Mouse (Mus musculus) CH12.LX (cell line): ENCODE measurements around the gene Nol4l. TPM values are rescaled to one million over a fixed set of nuclear protein-coding genes. Genes with fewer than 3 reads are reported as not detected.

ENCODE experiments used
- DNase-seq: peaks from one replicate; pipeline ENCODE4 v3.0.0-alpha.2; 2013; ENCODE audit errors: extremely low read depth
- H3K27ac ChIP-seq: 2 replicates; pipeline ENCODE4 v1.5.1; 2012; ENCODE audit warnings: low read depth, mild to moderate bottlenecking, control low read depth, moderate library complexity; ENCODE audit not compliant: insufficient read depth
- H3K27me3 ChIP-seq: replicated peaks from 2 replicates; pipeline ENCODE3; 2012; ENCODE audit warnings: inconsistent platforms
- H3K36me3 ChIP-seq, 2 experiments: replicated peaks in 1 of 2; 2 replicates each; pipeline versions ENCODE3 to v1.6.1; 2012; ENCODE audit warnings: inconsistent platforms in 1 of 2, low read length in 1 of 2, mild to moderate bottlenecking in 1 of 2, mixed read lengths in 1 of 2, moderate library complexity in 1 of 2; ENCODE audit not compliant: control insufficient read depth in 1 of 2, insufficient read depth in 1 of 2
- H3K4me1 ChIP-seq, 2 experiments: 2 replicates each; pipeline ENCODE4 v1.6.1; 2012; ENCODE audit warnings: inconsistent platforms in 1 of 2, moderate library complexity in 1 of 2; ENCODE audit not compliant: insufficient read depth in 2 of 2, control insufficient read depth in 1 of 2
- H3K4me2 ChIP-seq: 2 replicates; pipeline ENCODE4 v1.6.1; 2012; ENCODE audit warnings: low read depth, mild to moderate bottlenecking, control low read depth; ENCODE audit not compliant: poor library complexity, insufficient read depth, severe bottlenecking
- H3K4me3 ChIP-seq, 3 experiments: fragments of 150-350 bp in 1 of 3; sonication (generic) in 1 of 3; replicated peaks in 1 of 3; 2 replicates each; pipeline versions ENCODE3 to v1.5.1; 2011 to 2012; ENCODE audit warnings: low read depth in 2 of 3, low read length in 2 of 3, mild to moderate bottlenecking in 2 of 3, moderate library complexity in 2 of 3, control low read depth in 1 of 3, improper control_type of control experiment in 1 of 3, inconsistent platforms in 1 of 3, mixed read lengths in 1 of 3; ENCODE audit not compliant: poor library complexity in 1 of 3
- H3K79me2 ChIP-seq: replicated peaks from 2 replicates; pipeline ENCODE4 v1.6.1; 2012; ENCODE audit warnings: mild to moderate bottlenecking, moderate library complexity; ENCODE audit not compliant: control insufficient read depth, poor library complexity, insufficient read depth, severe bottlenecking; ENCODE audit errors: extremely low read depth
- H3K9ac ChIP-seq: 2 replicates; pipeline ENCODE4 v1.6.1; 2012; ENCODE audit warnings: low read depth, mild to moderate bottlenecking, control low read depth, moderate library complexity; ENCODE audit not compliant: insufficient read depth
- H3K9me3 ChIP-seq: replicated peaks from 2 replicates; pipeline ENCODE3; 2012; ENCODE audit warnings: low read length, inconsistent platforms, mixed read lengths
- BHLHE40 ChIP-seq: IDR thresholded peaks from 2 replicates; pipeline ENCODE4 v1.6.1; 2011; ENCODE audit warnings: mild to moderate bottlenecking, low read depth, low read length, improper control_type of control experiment
- CHD1 ChIP-seq: IDR thresholded peaks from 2 replicates; pipeline ENCODE4 v1.6.1; 2012; ENCODE audit warnings: low read depth, low read length, improper control_type of control experiment, inconsistent platforms
- E2F4 ChIP-seq: IDR thresholded peaks from 2 replicates; pipeline ENCODE4 v1.6.1; 2011; ENCODE audit warnings: low read depth, low read length, improper control_type of control experiment; ENCODE audit not compliant: insufficient replicate concordance
- EP300 ChIP-seq: IDR thresholded peaks from 2 replicates; pipeline ENCODE4 v1.6.1; 2011; ENCODE audit warnings: low read length, improper control_type of control experiment
- HCFC1 ChIP-seq: IDR thresholded peaks from 2 replicates; pipeline ENCODE4 v1.6.1; 2012; ENCODE audit warnings: low read depth, mild to moderate bottlenecking, inconsistent platforms, low read length, improper control_type of control experiment
- IRF4 ChIP-seq: IDR thresholded peaks from 2 replicates; pipeline ENCODE4 v1.6.1; 2014; ENCODE audit warnings: low read depth, mild to moderate bottlenecking, inconsistent platforms, low read length, improper control_type of control experiment
- JUND ChIP-seq: conservative IDR thresholded peaks from 2 replicates; pipeline ENCODE4 v1.6.1; 2011; ENCODE audit warnings: low read depth, low read length, improper control_type of control experiment
- KAT2A ChIP-seq: IDR thresholded peaks from 2 replicates; pipeline ENCODE4 v1.6.1; 2012; ENCODE audit warnings: low read length, improper control_type of control experiment, inconsistent platforms; ENCODE audit not compliant: insufficient replicate concordance
- MAFK ChIP-seq: IDR thresholded peaks from 2 replicates; pipeline ENCODE4 v1.6.1; 2011; ENCODE audit warnings: low read length, improper control_type of control experiment; ENCODE audit not compliant: insufficient replicate concordance
- MAX ChIP-seq: IDR thresholded peaks from 2 replicates; pipeline ENCODE4 v1.6.1; 2011; ENCODE audit warnings: low read length, improper control_type of control experiment
- MAZ ChIP-seq: IDR thresholded peaks from 2 replicates; pipeline ENCODE4 v1.6.1; 2012; ENCODE audit warnings: low read depth, mild to moderate bottlenecking, inconsistent platforms, low read length, improper control_type of control experiment, moderate library complexity
- MEF2A ChIP-seq: IDR thresholded peaks from 2 replicates; pipeline ENCODE4 v1.6.1; 2014; ENCODE audit warnings: low read depth, mild to moderate bottlenecking, inconsistent platforms, low read length, improper control_type of control experiment, borderline replicate concordance
- MXI1 ChIP-seq: IDR thresholded peaks from 2 replicates; pipeline ENCODE4 v1.6.1; 2011; ENCODE audit warnings: mild to moderate bottlenecking, low read depth, low read length, improper control_type of control experiment
- MYC ChIP-seq: IDR thresholded peaks from 2 replicates; pipeline ENCODE4 v1.6.1; 2011; ENCODE audit warnings: low read depth, mild to moderate bottlenecking, improper control_type of control experiment, low read length
- NELFE ChIP-seq: IDR thresholded peaks from 2 replicates; pipeline ENCODE4 v1.6.1; 2011; ENCODE audit warnings: low read depth, low read length, improper control_type of control experiment
- NRF1 ChIP-seq: IDR thresholded peaks from 2 replicates; pipeline ENCODE4 v1.6.1; 2014; ENCODE audit warnings: low read depth, mild to moderate bottlenecking, inconsistent platforms, low read length, improper control_type of control experiment, moderate library complexity
- PAX5 ChIP-seq: IDR thresholded peaks from 2 replicates; pipeline ENCODE4 v1.6.1; 2012; ENCODE audit warnings: low read length, inconsistent platforms, mixed read lengths
- RAD21 ChIP-seq: IDR thresholded peaks from 2 replicates; pipeline ENCODE4 v1.6.1; 2011; ENCODE audit warnings: low read depth, mild to moderate bottlenecking, low read length, improper control_type of control experiment, moderate library complexity
- TBP ChIP-seq: conservative IDR thresholded peaks from 2 replicates; pipeline ENCODE4 v1.6.1; 2011; ENCODE audit warnings: low read depth, low read length, improper control_type of control experiment
- TCF12 ChIP-seq: IDR thresholded peaks from 2 replicates; pipeline ENCODE4 v1.6.1; 2014; ENCODE audit warnings: low read depth, mild to moderate bottlenecking, inconsistent platforms, low read length, improper control_type of control experiment
- UBTF ChIP-seq: IDR thresholded peaks from 2 replicates; pipeline ENCODE4 v1.6.1; 2012; ENCODE audit warnings: low read depth, mild to moderate bottlenecking, inconsistent platforms, low read length, improper control_type of control experiment, moderate library complexity
- USF1 ChIP-seq: IDR thresholded peaks from 2 replicates; pipeline ENCODE4 v1.6.1; 2014; ENCODE audit warnings: low read depth, mild to moderate bottlenecking, inconsistent platforms, low read length, improper control_type of control experiment
- USF2 ChIP-seq: conservative IDR thresholded peaks from 2 replicates; pipeline ENCODE4 v1.6.1; 2011; ENCODE audit warnings: low read depth, low read length, improper control_type of control experiment
- ZC3H11A ChIP-seq: IDR thresholded peaks from 2 replicates; pipeline ENCODE4 v1.6.1; 2012; ENCODE audit warnings: low read depth, mild to moderate bottlenecking, inconsistent platforms, low read length, improper control_type of control experiment
- ZNF384 ChIP-seq: IDR thresholded peaks from 2 replicates; pipeline ENCODE4 v1.6.1; 2012; ENCODE audit warnings: low read depth, low read length, improper control_type of control experiment, inconsistent platforms
- dilution Hi-C: fragments of 300-500 bp; cut with MboI; formaldehyde crosslinking; loops from 2 replicates; pipeline ENCODE4 v1.14.3; 2020; ENCODE audit warnings: low sequenced_read_pairs; ENCODE audit not compliant: extremely low pct_unique_long_range_greater_than_20kb, extremely low pct_ligation_motif_present
- in situ Hi-C: fragments of 300-500 bp; cut with MboI; formaldehyde crosslinking; loops from 3 replicates; pipeline ENCODE4 v1.14.3; 2019; ENCODE audit warnings: low sequenced_read_pairs, low pct_ligation_motif_present, low pct_unique_long_range_greater_than_20kb, mixed read lengths
- polyA plus RNA-seq: library from polyadenylated mRNA; unstranded; fragments of >175 nt; gene quantifications from 2 replicates; pipeline ENCODE4 v1.2.1, GENCODE M21; 2012; ENCODE audit warnings: low read depth; ENCODE audit not compliant: insufficient read length
- total RNA-seq, 2 experiments: library from RNA; depleted of rRNA; stranded (reverse); fragments of 300-350 nt in 1 of 2; fragments of >200 nt in 1 of 2; gene quantifications; 2 replicates each; pipeline ENCODE4 v1.2.3; 2012 to 2014

Nol4l gene
- total and polyA plus RNA-seq, 3 experiments: 1.3 to 3.7 (median 3.5) TPM

DNA sequence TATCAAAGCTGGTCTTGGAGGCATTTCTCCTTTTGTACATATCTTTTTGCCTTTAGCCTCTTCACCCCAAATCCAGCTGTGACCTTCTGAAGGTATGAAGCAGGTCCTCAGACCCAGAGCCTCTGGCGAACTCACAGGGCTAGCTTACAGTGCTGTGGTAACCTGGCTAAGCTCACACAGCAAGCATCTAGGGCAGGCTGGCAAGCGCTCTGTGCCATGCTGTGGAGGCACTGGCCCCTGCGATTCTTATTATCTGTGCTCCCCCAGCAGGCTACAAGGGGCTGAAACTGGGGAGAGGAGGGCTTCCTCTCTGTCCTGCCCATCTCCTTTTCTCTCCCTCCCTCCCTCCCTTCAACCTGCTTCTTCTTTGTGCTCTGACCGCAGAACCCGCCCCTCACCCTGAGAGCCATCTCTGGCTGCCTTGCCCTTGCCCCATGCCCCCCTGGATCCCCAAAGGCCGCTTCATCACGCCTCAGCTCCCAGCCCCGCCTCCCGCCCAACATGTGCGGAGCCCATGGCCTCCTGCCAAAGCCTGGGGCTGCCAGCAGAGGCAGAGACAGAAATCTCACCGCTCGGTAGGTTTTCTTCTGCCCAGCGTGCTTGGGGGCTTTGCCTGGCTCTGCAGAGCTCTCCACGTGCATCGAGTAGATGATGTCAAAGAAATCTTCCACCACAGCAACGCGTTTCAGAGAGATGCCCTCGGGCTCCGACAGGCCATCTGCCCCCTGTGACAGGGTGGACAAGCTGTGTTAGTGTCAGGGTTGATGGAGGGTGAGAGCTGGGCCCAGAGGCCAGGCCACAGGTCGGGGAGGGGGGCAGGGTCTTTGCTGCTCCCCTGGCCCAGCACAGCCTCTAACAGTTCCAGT lies 46.4 kb downstream of the Nol4l start:
- no peak for DNase-seq
- H3K9me3 ChIP-seq: no peaks in the 10 kb centered on the region
- H3K27me3 ChIP-seq: no peaks in the 10 kb centered on the region
- peaks cover 3 to 12% of the 10 kb centered on the region in 2 experiments; a peak in 3 of 4 replicates for H3K4me1 ChIP-seq
- H3K36me3 ChIP-seq: peaks cover 0 to 21% of the 10 kb centered on the region in 2 experiments
- no peak overlapping the region for H3K4me2 ChIP-seq
- no peak overlapping the region for H3K4me3 ChIP-seq
- TF ChIP-seq TBP (no peak), PAX5 (no peak), MAX (no peak), NRF1 (no peak), HCFC1 (no peak), KAT2A (no peak), TCF12 (no peak), USF1 (no peak), NELFE (no peak), MAZ (no peak), ZC3H11A (no peak), RAD21 (no peak), MYC (no peak), IRF4 (no peak), USF2 (no peak), CHD1 (no peak)
- no peak overlapping the region for H3K9ac ChIP-seq
- H3K27ac ChIP-seq: no peak overlapping the region
- dilution Hi-C loops: no loop called here
- in situ Hi-C loops: no loop called here
- H3K79me2 ChIP-seq: no peaks in the 10 kb centered on the region

DNA sequence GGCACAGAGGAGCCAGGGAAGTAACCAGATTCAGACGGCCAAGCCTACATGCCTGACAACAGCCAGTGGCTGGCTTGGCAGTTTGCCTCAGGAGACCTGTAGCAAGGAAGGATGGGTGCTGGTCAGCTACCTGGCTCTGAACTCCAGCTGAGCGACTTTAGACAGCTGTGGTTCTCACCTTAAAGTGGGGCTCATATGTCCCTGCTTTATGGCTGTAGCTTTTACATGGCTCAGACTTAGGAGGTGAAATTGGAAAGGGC lies 48.0 kb downstream of the Nol4l start:
- Histone ChIP-seq H3K36me3 (peaks cover 2 to 32% of the 10 kb centered on the region in 2 experiments), H3K27me3 (no peaks in the 10 kb centered on the region), H3K27ac (no peak overlapping the region), H3K9me3 (no peaks in the 10 kb centered on the region), H3K4me2 (no peak overlapping the region), H3K4me3 (no peak overlapping the region), H3K79me2 (no peaks in the 10 kb centered on the region), H3K9ac (no peak overlapping the region), H3K4me1 (peaks cover 3 to 12% of the 10 kb centered on the region in 2 experiments; a peak in 3 of 4 replicates)
- no peak for DNase-seq
- TF ChIP-seq USF2 (no peak), ZC3H11A (no peak), MAFK (no peak), RAD21 (no peak), NRF1 (no peak), PAX5 (no peak), MEF2A (no peak), JUND (no peak), MYC (no peak), MAX (no peak), ZNF384 (no peak), EP300 (no peak), BHLHE40 (no peak), MXI1 (no peak), TBP (no peak), E2F4 (no peak), UBTF (no peak), HCFC1 (no peak)
- in situ Hi-C loops: no loop called here
- dilution Hi-C loops: no loop called here
